Mouse (Mus musculus) liver, embryonic 14.5 days (tissue): ENCODE data around the gene Gm17783.

Experiments
- CTCF ChIP-seq: IDR thresholded peaks from 2 replicates; pipeline ENCODE4 v1.5.1; 2016; ENCODE audit warnings: antibody characterized with exemption, low read depth, control low read depth
- EP300 ChIP-seq: IDR thresholded peaks from 2 replicates; pipeline ENCODE4 v1.6.1; 2016; ENCODE audit warnings: antibody characterized with exemption, low read depth

GRCm38 (mm10) chr16:45551579-45551978 is 19.7 kb upstream of the Gm17783 start:
- no peak for TF ChIP-seq CTCF
- TF ChIP-seq EP300: no peak
